Mouse (Mus musculus): ENCODE measurements around the gene Gtf3c3. TPM values are rescaled to one million over a fixed set of nuclear protein-coding genes. Genes with fewer than 3 reads are reported as not detected.
A peak's percentile ranks its signal among the peaks of the same experiment; 100 is the strongest.

Gene Gtf3c3
- polyA plus RNA-seq (2015; fragmentation: Nextera tagmentation; extraction: Ambion mirVana) = 23.7 and 24.5 TPM in 2 replicates

GRCm38 (mm10) chr1:54438340-54439079 is at the start of gene Gtf3c3:
Gene Gtf3c3 (minus strand): TSS chr1:54438971.
- H3K27ac ChIP-seq (ENCODE audit: low read length) = no peak within 1 kb of the TSS

GRCm38 (mm10) chr1:54484744-54485420 is 46.1 kb upstream of the Gtf3c3 start:
- WGBS = 93% methylated on average over 3 of the region's 3 CpGs
- Histone ChIP-seq H3K27me3 (ENCODE audit: control insufficient read depth, insufficient read depth, low read depth, low read length) (no peaks in the 10 kb centered on the region), H3K4me3 (ENCODE audit: low read length) (no peak overlapping the region), H3K9me3 (ENCODE audit: control insufficient read depth, low read length) (no peaks in the 10 kb centered on the region), H3K4me2 (ENCODE audit: low read depth, low read length) (no peak overlapping the region), H3K4me1 (replicated peaks; ENCODE audit: control insufficient read depth, insufficient read depth, low read length) (no peaks in the 10 kb centered on the region), H3K36me3 (ENCODE audit: control insufficient read depth, insufficient read depth, low read length) (peaks cover 2% of the 10 kb centered on the region; the same call in 1 of the 2 replicates), H3K27ac (ENCODE audit: low read length) (no peak overlapping the region), H3K9ac (ENCODE audit: low read length) (no peak overlapping the region)
- ATAC-seq (ENCODE audit: low read depth) = no peak

More at GRCm38 (mm10) chr1:54438340-54439079, at the start of gene Gtf3c3:
- peak; percentile 99 for ATAC-seq (ENCODE audit: low read depth)
- no peaks in the 10 kb centered on the region for H3K9me3 ChIP-seq (ENCODE audit: control insufficient read depth, low read length)
- peak within 1 kb of the TSS; percentile 79 for H3K4me2 ChIP-seq (ENCODE audit: low read depth, low read length)
- peak within 1 kb of the TSS; percentile 70 for H3K4me3 ChIP-seq (ENCODE audit: low read length)
- H3K27me3 ChIP-seq (ENCODE audit: control insufficient read depth, insufficient read depth, low read depth, low read length) = no peaks in the 10 kb centered on the region
- H3K4me1 ChIP-seq (replicated peaks; ENCODE audit: control insufficient read depth, insufficient read depth, low read length) = peaks cover 2% of the 10 kb centered on the region; the same call in 1 of the 2 replicates
- H3K9ac ChIP-seq (ENCODE audit: low read length) = peak within 1 kb of the TSS; percentile 91
- no peaks in the 10 kb centered on the region for H3K36me3 ChIP-seq (ENCODE audit: control insufficient read depth, insufficient read depth, low read length)
- 3% methylated on average over 39 of the region's 39 CpGs for WGBS

- Histone ChIP-seq H3K4me2 (ENCODE audit: low read depth, low read length) (no peak overlapping the region), H3K36me3 (ENCODE audit: control insufficient read depth, insufficient read depth, low read length) (no peaks in the 10 kb centered on the region), H3K27me3 (ENCODE audit: control insufficient read depth, insufficient read depth, low read depth, low read length) (no peaks in the 10 kb centered on the region), H3K9ac (ENCODE audit: low read length) (no peak overlapping the region), H3K9me3 (ENCODE audit: control insufficient read depth, low read length) (no peaks in the 10 kb centered on the region), H3K4me3 (ENCODE audit: low read length) (no peak overlapping the region), H3K27ac (ENCODE audit: low read length) (no peak overlapping the region), H3K4me1 (replicated peaks; ENCODE audit: control insufficient read depth, insufficient read depth, low read length) (no peaks in the 10 kb centered on the region)
- ATAC-seq (ENCODE audit: low read depth) = no peak
- WGBS = 94% methylated on average over 12 of the region's 12 CpGs
Measured at GRCm38 (mm10) chr1:54480491-54480890, 41.7 kb upstream of the Gtf3c3 start.

DNA sequence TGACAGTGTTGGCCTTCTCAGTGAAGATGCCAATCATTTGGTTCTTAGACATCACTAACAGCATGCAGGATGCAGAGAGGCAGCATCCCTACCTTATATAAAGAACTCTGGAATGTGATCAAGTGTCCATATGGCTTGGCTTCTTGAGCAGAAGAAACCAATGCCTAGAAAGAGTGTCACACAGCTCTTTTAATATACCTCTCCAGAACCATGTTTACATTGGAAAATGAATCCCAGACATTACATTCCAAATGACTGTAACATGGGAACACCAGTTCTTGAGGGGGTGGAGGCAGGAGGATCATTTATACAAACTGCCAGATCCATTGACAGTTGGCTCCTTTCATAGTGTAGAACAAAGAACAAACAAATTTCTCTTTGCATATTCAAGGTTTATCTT is 29.9 kb upstream of the Gtf3c3 start:
- H3K9me3 ChIP-seq (ENCODE audit: control insufficient read depth, low read length) = no peaks in the 10 kb centered on the region
- no peak overlapping the region for H3K9ac ChIP-seq (ENCODE audit: low read length)
- no peaks in the 10 kb centered on the region for H3K4me1 ChIP-seq (replicated peaks; ENCODE audit: control insufficient read depth, insufficient read depth, low read length)
- H3K27ac ChIP-seq (ENCODE audit: low read length) = no peak overlapping the region
- no peak overlapping the region for H3K4me3 ChIP-seq (ENCODE audit: low read length)
- no peak for ATAC-seq (ENCODE audit: low read depth)
- H3K4me2 ChIP-seq (ENCODE audit: low read depth, low read length) = no peak overlapping the region
- H3K27me3 ChIP-seq (ENCODE audit: control insufficient read depth, insufficient read depth, low read depth, low read length) = no peaks in the 10 kb centered on the region
- H3K36me3 ChIP-seq (ENCODE audit: control insufficient read depth, insufficient read depth, low read length) = no peaks in the 10 kb centered on the region

- no peaks in the 10 kb centered on the region for H3K9me3 ChIP-seq (ENCODE audit: control insufficient read depth, low read length)
- H3K9ac ChIP-seq (ENCODE audit: low read length) = no peak overlapping the region
- no peak overlapping the region for H3K4me3 ChIP-seq (ENCODE audit: low read length)
- no peaks in the 10 kb centered on the region for H3K27me3 ChIP-seq (ENCODE audit: control insufficient read depth, insufficient read depth, low read depth, low read length)
- no peak overlapping the region for H3K4me2 ChIP-seq (ENCODE audit: low read depth, low read length)
- no peaks in the 10 kb centered on the region for H3K36me3 ChIP-seq (ENCODE audit: control insufficient read depth, insufficient read depth, low read length)
- H3K4me1 ChIP-seq (replicated peaks; ENCODE audit: control insufficient read depth, insufficient read depth, low read length) = no peaks in the 10 kb centered on the region
- WGBS = 89% methylated on average over 1 of the region's 1 CpGs
- no peak overlapping the region for H3K27ac ChIP-seq (ENCODE audit: low read length)
- ATAC-seq (ENCODE audit: low read depth) = no peak
Measured at GRCm38 (mm10) chr1:54467366-54467765, 28.6 kb upstream of the Gtf3c3 start.

DNA sequence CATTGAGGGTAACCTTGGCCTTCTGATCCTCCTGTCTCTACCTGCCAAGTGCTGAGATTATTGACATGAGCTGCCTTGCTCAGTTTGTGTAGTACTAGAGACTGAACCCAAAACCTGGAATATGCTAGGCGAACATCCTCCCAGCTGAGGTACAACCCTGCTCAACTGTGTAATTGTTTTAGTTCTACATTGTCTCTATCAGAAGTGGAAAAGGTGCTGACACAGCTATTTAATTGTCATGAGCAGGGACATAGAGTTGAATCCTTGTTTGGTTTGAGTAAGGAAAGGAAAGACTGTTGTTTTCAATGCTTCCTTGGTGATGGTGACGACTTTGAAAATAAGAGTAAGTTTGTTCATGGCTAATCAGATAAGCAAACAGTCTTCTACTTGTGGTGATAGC is 13.3 kb upstream of the Gtf3c3 start:
- Histone ChIP-seq H3K27ac (ENCODE audit: low read length) (no peak overlapping the region), H3K4me2 (ENCODE audit: low read depth, low read length) (no peak overlapping the region), H3K27me3 (ENCODE audit: control insufficient read depth, insufficient read depth, low read depth, low read length) (no peaks in the 10 kb centered on the region), H3K36me3 (ENCODE audit: control insufficient read depth, insufficient read depth, low read length) (no peaks in the 10 kb centered on the region), H3K4me1 (replicated peaks; ENCODE audit: control insufficient read depth, insufficient read depth, low read length) (no peaks in the 10 kb centered on the region), H3K9me3 (ENCODE audit: control insufficient read depth, low read length) (no peaks in the 10 kb centered on the region), H3K4me3 (ENCODE audit: low read length) (no peak overlapping the region), H3K9ac (ENCODE audit: low read length) (no peak overlapping the region)
- no peak for ATAC-seq (ENCODE audit: low read depth)
- 69% methylated on average over 2 of the region's 2 CpGs for WGBS

DNA sequence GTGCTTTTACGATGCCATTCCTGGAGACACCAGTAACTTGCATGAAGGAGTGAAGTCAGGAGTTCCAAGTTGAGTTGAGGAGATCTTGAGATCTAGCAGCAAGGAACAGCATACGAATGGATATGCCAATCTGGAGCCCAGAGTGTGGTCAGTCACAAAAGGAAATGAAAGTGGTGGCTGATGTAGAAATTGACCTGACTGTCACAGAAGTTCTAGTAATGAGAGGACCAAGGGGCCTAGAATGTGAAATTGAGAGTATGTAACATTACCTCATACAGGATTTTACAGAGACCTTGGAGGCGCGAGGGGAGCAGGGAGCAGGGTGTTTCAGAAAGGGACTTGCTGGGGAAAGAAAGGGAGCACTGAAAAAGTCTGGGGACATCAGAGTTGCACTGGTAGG is 10.1 kb upstream of the Gtf3c3 start:
- Histone ChIP-seq H3K4me3 (ENCODE audit: low read length) (no peak overlapping the region), H3K9me3 (ENCODE audit: control insufficient read depth, low read length) (no peaks in the 10 kb centered on the region), H3K4me2 (ENCODE audit: low read depth, low read length) (no peak overlapping the region), H3K36me3 (ENCODE audit: control insufficient read depth, insufficient read depth, low read length) (no peaks in the 10 kb centered on the region), H3K27ac (ENCODE audit: low read length) (no peak overlapping the region), H3K27me3 (ENCODE audit: control insufficient read depth, insufficient read depth, low read depth, low read length) (no peaks in the 10 kb centered on the region; the same call in 1 of the 2 replicates), H3K9ac (ENCODE audit: low read length) (no peak overlapping the region), H3K4me1 (replicated peaks; ENCODE audit: control insufficient read depth, insufficient read depth, low read length) (no peaks in the 10 kb centered on the region)
- ATAC-seq (ENCODE audit: low read depth) = no peak
- WGBS = 79% methylated on average over 4 of the region's 4 CpGs

- H3K27ac ChIP-seq (ENCODE audit: low read length) = no peak overlapping the region
- no peaks in the 10 kb centered on the region for H3K4me1 ChIP-seq (replicated peaks; ENCODE audit: control insufficient read depth, insufficient read depth, low read length)
- WGBS = 54% methylated on average over 7 of the region's 7 CpGs
- ATAC-seq (ENCODE audit: low read depth) = no peak
- H3K36me3 ChIP-seq (ENCODE audit: control insufficient read depth, insufficient read depth, low read length) = no peaks in the 10 kb centered on the region
- no peaks in the 10 kb centered on the region for H3K9me3 ChIP-seq (ENCODE audit: control insufficient read depth, low read length)
- no peak overlapping the region for H3K4me3 ChIP-seq (ENCODE audit: low read length)
- no peaks in the 10 kb centered on the region; the same call in 1 of the 2 replicates for H3K27me3 ChIP-seq (ENCODE audit: control insufficient read depth, insufficient read depth, low read depth, low read length)
- H3K9ac ChIP-seq (ENCODE audit: low read length) = no peak overlapping the region
- H3K4me2 ChIP-seq (ENCODE audit: low read depth, low read length) = no peak overlapping the region
Measured at GRCm38 (mm10) chr1:54443641-54444040, 4.9 kb upstream of the Gtf3c3 start.

DNA sequence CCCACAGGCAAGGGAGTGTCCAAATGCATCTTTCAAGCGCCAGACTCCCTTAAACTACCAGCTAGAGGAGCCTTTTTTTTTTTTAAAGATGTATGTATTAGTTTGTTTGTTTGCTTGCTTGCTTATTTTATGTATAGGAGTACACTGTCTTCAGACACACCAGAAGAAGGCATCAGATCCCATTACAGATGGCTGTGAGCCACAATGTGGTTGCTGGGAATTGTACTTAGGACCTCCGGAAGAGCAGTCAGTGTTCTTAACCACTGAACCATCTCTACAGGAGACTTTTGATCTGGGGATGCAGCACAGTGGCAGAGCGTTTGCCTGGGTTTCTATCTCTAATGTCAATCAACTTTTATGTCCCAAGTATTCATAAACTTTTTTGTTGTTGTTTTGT is 307 bp upstream of the Gtf3c3 start:
- H3K4me2 ChIP-seq (ENCODE audit: low read depth, low read length) = peak overlapping the region; percentile 79
- H3K9me3 ChIP-seq (ENCODE audit: control insufficient read depth, low read length) = no peaks in the 10 kb centered on the region
- H3K27me3 ChIP-seq (ENCODE audit: control insufficient read depth, insufficient read depth, low read depth, low read length) = no peaks in the 10 kb centered on the region
- 54% methylated on average over 3 of the region's 3 CpGs for WGBS
- no peak for ATAC-seq (ENCODE audit: low read depth)
- H3K9ac ChIP-seq (ENCODE audit: low read length) = peak overlapping the region; percentile 91
- H3K27ac ChIP-seq (ENCODE audit: low read length) = no peak overlapping the region
- peak overlapping the region; percentile 70 for H3K4me3 ChIP-seq (ENCODE audit: low read length)
- no peaks in the 10 kb centered on the region for H3K36me3 ChIP-seq (ENCODE audit: control insufficient read depth, insufficient read depth, low read length)
- H3K4me1 ChIP-seq (replicated peaks; ENCODE audit: control insufficient read depth, insufficient read depth, low read length) = peaks cover 2% of the 10 kb centered on the region; the same call in 1 of the 2 replicates
